Mouse (Mus musculus) spleen, postnatal 36 days (tissue): ENCODE measurements around the gene Rab19.
"Not testable (repeated sequence)": the region's sequence is repeated elsewhere in the genome, so short reads cannot be mapped to it uniquely, and the experiment has no call there.

Source experiments
- DNase-seq, 2 experiments: peaks; one replicate each; pipeline ENCODE4 v3.0.0; 2022; ENCODE audit warnings: low spot score in 2 of 2, mixed read lengths in 1 of 2

Rab19 gene

GRCm38 (mm10) chr6:39429007-39429788, 48.2 kb downstream of the Rab19 start:
- peak; percentile 34 to 73 for DNase-seq

- DNase-seq, result no peak
These were observed 49.7 kb downstream of the Rab19 start for GRCm38 (mm10) chr6:39430722-39431121.

- no peak for DNase-seq
These were observed 52.2 kb downstream of the Rab19 start for GRCm38 (mm10) chr6:39433174-39433573.

- no peak for DNase-seq
These were observed 52.7 kb downstream of the Rab19 start for GRCm38 (mm10) chr6:39433701-39434100.

- no peak for DNase-seq
These were observed 53.3 kb downstream of the Rab19 start for GRCm38 (mm10) chr6:39434111-39434885.

- DNase-seq, result no peak
These were observed 54.0 kb downstream of the Rab19 start for GRCm38 (mm10) chr6:39434886-39435492.

GRCm38 (mm10) chr6:39435875-39436274, 54.9 kb downstream of the Rab19 start:
- DNase-seq, result no peak

GRCm38 (mm10) chr6:39437519-39437918, 56.5 kb downstream of the Rab19 start:
- DNase-seq, result not testable (repeated sequence)
